Mouse (Mus musculus): ENCODE measurements at regions not wholly inside any gene's neighbourhood (a gene's known extent, or its start where the extent isn't known, plus 50 kb on each side); places are given as distances from the start of the nearest gene placed in this dataset.

GRCm38 (mm10) chr3:62730987-62731386 lies 126.0 kb upstream of the Gpr149 start:
- DNase-seq (ENCODE audit: low spot score in 2 of 2), result no peak

- peak in 1 of 2 experiments; percentile 10 for DNase-seq (ENCODE audit: low spot score in 2 of 2)
Measured at GRCm38 (mm10) chr3:62725947-62726346, 121.0 kb upstream of the Gpr149 start.

GRCm38 (mm10) chr3:62716849-62717248 lies 111.9 kb upstream of the Gpr149 start:
- no peak for DNase-seq (ENCODE audit: low spot score in 2 of 2)

- peak in 1 of 2 experiments; percentile 3 for DNase-seq (ENCODE audit: low spot score in 2 of 2)
Measured at GRCm38 (mm10) chr3:62715311-62715971, 110.5 kb upstream of the Gpr149 start.

Data from layer of hippocampus, adult 18-20 months (tissue).